Mouse (Mus musculus) left cerebral cortex, postnatal 36 days (tissue): ENCODE results near the gene Sardh. TPM values are rescaled to one million over a fixed set of nuclear protein-coding genes. Genes with fewer than 3 reads are reported as not detected.

Source experiments
- DNase-seq, 2 experiments: peaks; one replicate each; pipeline ENCODE4 v3.0.0; 2021 to 2022; ENCODE audit warnings: low spot score in 2 of 2, mixed read lengths in 1 of 2
- intact Hi-C: fragments of 180-260 bp; cut with DNase I; formaldehyde crosslinking; loops from one replicate; pipeline ENCODE4 v1.15.1; 2025
- total RNA-seq, 2 experiments: library from RNA; stranded (reverse); gene quantifications; 2 replicates each; pipeline ENCODE4 v1.2.3; 2021

Sardh gene
- total RNA-seq, 2 experiments from 2014 or later, result 7.4 to 10.8 TPM

DNA sequence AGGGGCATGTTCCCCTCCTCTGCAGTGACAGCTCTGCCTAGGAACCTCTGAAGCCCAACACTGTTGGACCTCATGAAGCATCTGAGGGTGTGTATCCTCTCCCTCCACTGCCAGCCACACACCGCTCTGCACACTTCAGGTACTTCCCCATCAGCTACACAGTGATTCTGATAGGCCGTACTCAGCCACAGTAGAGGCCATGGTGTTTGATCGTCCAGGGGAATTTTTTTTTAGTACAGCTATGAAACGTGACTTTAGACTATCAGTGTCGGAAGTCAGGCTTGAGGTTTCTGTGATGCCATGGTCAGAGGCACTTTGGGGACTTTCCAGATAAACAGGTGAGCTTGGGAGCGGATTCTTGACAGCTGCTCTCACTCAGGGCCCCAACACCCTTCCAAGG is 60.6 kb downstream of the Sardh start:
- intact Hi-C loops, result no loop called here
- no peak for DNase-seq

DNA sequence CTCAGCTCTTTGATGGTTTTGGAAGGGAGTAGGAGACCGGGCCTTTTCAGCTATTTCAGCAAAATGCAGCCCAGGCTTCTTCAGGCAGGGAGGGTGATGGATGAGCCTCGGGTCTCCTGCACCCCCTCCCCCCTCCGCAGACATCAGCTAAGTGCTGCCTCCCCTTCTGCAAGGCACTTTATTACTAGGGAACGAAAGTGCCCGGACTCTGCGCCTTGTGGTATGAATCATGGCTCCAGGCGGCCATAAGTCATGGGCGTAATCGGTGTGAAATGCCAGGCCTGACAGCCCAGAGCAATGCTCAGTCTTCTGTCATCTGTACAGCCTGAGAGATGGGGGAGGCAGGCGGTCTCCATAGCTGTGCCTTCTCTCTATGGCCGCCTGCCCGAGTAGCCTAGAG is 64.4 kb downstream of the Sardh start:
- no peak for DNase-seq
- intact Hi-C loops, result no loop called here

DNA sequence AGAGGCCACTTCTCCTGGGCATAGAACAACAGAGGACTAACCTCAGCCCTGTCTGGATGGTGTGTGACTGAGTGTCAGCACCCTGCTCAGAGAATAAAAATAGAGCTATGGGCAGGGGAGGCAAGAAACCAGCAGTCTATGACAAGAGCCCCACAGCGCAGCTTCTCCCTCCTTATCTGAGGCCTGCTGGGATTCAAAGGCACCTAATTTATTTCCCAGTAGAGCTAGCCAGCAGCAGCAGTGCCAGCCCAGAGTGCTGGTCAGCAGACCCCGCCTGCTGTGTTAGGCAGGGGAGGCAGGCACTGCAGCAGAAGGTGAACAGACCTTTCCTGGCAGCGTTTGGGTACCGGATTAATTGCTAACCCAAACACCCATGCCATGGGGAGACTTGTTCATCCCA is 66.2 kb downstream of the Sardh start:
- no peak for DNase-seq
- intact Hi-C loops, result no loop called here

DNA sequence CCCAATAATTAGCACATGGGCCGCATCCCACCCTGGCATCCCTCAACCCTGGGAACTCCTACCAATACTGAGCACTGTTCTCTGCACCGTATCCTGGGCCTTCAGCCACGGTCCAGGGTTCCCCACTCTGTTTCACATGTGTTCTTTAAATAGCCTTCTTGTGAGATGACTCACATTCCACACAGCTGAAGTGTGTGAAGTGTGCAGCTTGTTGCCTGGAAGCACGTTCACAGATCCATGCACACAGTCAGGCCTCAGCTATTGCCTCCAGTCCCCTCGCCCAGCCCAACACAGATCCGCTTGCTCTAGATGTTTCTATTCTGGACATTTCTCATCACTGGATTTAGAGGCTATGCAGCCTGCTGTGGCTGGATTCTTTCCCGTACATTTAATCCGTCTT is 69.0 kb downstream of the Sardh start:
- intact Hi-C loops, result no loop called here
- DNase-seq, result peak; percentile 42 to 50

DNA sequence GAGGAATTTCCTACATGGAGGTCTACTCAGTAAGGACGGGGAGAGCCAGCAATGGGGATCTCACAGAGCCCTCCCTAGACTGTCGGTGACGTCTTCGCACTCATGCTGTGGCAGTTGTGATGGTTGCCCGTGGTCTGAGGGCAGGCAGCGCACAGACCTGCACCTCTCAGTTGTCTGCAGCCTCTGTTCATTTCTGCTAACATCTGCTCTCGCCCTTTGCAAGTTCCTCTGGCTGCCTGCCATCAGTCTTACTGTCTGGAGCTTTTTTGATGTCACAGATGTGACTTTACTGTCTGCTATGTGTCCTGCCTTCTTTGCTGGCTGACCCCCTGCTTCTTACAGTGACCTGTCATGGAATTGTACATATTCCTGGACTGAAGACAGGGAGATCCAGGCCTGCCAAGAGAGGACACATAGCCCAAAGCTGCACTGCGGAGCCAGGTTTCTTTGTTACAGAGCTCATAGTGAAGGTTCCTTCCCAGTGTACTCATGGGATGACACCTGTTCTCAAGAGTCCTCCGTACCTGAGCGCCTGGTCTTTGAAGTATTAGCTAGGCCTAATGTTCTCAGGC is 72.4 kb downstream of the Sardh start:
- no peak for DNase-seq
- intact Hi-C loops, result no loop called here

DNA sequence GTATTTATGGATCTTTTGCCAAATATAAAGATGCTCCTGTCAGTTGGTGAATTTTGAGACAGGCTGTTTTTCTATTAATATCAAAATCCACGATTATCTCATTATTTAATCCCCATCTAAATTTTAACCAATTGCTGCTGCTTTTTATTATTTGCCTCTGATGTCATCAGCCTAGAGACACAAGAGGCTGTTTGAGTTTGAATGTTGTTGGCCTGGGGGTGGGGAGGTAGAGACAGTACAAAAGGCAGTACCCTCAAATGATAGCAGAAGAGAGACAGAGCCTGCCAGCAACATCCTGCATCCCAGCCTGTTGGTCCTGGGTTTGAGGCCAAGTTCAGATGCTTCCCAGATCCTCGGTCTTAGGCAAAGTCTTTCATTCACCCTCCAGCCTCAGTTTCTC is 73.9 kb downstream of the Sardh start:
- intact Hi-C loops, result no loop called here
- no peak for DNase-seq

DNA sequence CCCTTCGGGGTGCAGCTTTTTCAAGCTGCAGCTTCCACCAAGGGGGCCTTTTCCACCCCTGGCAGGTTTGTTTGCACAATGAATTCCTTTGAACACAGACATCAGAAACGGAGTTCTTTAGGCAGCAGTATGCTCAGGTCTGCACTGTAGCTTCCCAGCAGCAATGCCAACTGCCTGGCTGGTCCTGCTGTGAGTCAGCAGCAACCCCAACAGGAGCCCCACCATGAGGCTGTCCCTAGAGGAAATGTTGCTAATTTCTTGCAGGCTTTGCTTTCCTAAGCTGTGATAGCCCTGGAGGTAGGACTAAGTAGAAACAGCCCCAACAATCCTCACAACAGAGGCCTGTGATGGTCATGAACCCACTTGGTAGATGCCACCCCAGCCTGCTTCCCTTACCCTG is 81.1 kb downstream of the Sardh start:
- DNase-seq, result peak; percentile 39 to 51
- intact Hi-C loops, result no loop called here

DNA sequence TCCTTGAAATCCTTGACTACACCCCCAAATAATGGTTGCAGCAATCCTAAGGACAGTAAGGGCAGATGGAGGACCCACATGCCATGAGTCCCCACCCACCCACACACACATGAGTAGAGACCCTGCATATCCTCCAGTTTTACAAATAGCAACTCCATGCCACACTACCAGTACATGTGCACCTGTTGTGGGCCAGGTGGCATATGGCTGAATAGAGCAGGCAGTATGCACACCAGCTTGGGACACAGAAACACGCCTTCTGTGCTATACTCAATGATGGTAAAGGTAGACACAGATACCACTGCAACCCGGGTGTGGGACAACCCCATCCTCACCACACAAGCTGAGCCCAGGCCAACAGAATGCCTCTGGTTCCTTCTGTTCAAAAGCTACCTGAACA is 82.1 kb downstream of the Sardh start:
- intact Hi-C loops, result no loop called here
- DNase-seq, result peak in 1 of 2 experiments; percentile 32

DNA sequence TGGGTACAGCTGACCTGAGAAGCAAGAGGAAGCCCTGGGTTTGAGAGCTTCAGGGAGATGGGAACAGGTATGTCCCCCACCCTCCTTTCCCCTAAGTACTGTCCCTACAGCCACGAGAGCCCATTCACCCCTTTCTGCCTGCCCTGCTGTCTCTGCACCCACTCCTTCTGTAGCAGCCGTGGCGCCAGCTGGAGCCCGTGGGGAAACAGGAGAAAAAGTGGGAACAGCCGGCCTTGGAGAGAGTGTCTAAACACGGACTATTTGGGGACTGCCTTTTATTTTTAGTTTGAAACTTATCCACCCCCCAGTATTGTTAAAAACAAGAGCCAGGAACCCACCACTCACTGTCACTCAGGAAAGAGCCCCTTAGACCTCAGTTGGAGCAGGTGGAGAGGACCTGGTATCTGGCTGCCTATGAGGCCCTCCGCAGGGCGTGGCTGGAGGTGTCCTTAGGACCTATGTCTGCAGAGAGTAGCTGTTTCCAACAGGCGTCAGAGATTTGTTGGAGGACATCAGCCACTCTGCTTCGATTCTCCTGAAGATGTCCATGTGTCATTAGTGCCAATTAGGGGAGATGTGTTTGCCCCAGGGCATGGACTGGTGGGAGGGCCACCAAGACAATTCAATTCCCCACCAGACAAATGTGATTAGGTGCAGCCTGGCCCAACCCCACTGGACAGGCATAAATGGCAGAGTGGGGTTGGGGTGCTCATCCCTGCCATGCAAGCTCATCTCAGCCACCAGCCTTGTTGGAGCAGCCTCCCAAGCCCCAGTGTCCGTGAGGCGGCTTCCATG is 83.1 kb downstream of the Sardh start, which contains the start of gene Dbh:
Gene Dbh, plus strand, starts transcription at position 438 of the 795 bp plus-strand sequence.
- DNase-seq, result peak; percentile 76 to 81
- intact Hi-C loops, result loop anchor here (2.0 kb wide), 1 partner anchor 62 kb away; no protein-coding TSS in a partner anchor

DNA sequence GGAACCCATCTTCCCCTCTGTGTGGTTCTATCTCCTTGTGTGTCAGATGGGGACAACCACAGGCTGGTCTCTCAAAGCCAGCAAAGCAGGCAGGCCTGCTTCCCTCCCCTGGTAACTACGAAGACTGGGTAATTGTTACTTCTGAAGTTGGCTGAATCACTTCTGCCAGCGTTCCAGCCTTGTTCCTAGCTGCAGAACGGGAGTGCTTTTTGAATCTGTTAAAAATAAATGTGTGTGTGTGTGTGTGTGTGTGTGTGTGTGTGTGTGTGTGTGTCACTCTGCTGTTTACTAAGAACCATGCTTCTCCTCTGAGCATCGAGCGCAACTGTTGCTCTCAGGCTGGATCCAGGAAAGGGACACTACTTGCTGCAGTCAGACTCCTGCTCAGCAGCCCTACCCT is 84.3 kb downstream of the Sardh start:
- intact Hi-C loops, result loop anchor here (2.0 kb wide), 1 partner anchor 63 kb away; no protein-coding TSS in a partner anchor

DNA sequence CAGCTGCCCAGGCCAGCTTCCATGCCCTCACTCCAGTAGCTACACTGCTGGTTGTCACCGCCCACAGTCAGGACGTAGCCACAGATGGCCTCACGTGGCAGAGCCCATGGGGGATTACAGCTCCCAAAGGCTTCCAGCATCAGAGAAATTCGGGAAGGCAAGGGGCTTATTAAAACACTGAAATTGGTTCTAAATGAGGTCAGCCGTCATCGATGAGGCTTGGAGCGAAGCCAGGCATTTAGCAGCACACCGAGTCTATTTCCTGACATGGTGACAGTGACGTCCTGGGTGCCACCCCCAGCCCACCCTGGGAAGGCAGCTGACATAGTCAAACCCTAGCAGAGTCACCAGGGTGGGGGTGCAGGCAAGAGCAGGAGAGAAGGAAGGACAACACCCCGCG is 85.5 kb downstream of the Sardh start:
- DNase-seq, result no peak
- intact Hi-C loops, result no loop called here

More for the DNA sequence above, 84.3 kb downstream of the Sardh start:
- DNase-seq, result peak in 1 of 2 experiments; percentile 48

DNA sequence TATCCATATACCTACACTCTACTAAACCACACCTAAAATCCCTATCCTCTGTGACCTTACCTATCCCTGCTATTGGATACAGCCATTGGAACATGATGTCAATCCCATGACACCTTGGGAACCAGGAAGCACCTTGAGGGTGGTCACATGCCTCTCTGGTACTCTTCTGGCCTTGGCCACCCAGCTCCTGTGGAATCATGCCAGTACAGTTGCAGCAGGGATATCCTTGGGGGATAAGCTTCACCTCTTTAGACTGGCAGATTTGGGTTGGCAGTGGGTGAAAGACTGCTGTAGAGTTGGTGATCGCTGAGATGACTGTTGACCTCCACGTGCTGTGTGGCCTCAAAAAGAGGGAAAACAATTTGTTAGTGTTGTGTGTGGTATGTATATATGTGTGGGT is 86.6 kb downstream of the Sardh start:
- DNase-seq, result no peak
- intact Hi-C loops, result no loop called here

DNA sequence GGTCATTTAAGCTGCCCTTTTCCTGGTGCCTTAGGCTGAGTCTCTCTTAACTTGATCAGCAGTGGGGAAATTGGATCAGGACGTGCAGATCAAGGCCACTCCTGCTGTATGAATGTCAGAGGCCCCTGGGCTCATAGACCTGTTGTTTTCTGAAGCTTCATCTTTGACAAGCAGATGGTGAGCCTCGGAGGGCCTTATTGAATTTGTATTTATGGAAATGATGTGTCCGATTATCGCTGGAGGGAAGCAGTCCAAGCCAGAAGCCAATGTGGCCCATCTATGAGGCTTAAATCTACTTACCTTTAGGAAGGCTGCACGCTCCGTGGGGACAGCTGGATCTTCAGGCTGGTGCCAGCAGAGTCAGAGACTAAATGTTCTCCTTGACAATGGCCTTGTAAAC is 91.5 kb downstream of the Sardh start:
- intact Hi-C loops, result no loop called here
- DNase-seq, result no peak

DNA sequence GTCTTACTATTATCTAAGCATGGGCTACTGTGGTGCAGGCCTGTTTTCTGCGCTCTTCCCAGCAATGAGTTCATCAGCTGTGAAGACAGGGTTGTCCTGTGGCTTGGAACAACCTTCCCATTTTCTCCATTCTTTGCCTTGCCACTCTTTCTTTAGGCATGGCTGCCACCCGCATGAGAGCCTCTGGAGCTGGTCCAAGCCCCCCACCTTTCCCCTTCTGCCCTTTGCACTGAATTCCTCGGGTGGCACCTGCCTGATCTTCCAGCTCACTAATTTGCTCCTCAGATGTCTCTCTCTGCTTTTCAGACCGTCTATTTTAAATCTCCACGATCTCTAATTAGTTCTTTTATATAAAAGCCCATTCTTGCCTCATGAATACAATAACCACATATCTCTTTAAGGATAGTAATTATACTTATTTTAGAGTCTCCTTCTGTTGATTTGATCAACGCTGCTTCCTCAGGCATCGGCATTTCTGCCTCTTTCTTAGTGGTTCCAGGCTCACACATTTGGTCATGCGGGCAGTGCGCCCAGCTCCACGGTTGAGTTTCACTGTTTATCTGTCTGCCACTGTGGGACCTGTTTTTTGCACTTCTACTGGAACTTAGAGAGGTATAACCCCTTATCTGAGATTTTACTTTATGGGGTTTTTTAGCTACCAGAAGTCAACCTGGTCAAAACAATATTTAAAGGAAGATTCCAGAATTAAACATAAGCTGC is 93.5 kb downstream of the Sardh start:
- DNase-seq, result no peak
- intact Hi-C loops, result no loop called here

DNA sequence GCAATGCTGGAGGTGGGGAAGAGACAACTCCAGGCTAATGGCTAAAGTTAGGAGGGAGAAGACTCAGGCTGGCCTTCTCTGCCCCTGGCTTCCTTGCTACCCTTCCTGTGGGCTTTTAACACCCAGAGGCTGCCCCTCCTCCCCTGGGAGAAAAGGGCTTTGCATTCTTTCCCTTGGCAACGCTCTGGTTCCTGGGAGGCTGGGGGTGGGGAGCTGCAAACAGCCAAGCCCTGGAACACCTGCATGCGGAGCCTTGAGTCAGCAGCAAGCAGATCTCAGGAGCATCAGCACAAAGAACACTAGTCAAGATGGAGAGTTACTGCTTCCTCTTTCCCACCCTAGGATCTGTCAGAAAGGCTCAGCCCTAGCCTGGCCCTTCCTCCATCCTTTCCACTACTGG is 98.7 kb downstream of the Sardh start:
- DNase-seq, result no peak
- intact Hi-C loops, result loop anchor here (10.0 kb wide), 1 partner anchor 65 kb away; no protein-coding TSS in a partner anchor

DNA sequence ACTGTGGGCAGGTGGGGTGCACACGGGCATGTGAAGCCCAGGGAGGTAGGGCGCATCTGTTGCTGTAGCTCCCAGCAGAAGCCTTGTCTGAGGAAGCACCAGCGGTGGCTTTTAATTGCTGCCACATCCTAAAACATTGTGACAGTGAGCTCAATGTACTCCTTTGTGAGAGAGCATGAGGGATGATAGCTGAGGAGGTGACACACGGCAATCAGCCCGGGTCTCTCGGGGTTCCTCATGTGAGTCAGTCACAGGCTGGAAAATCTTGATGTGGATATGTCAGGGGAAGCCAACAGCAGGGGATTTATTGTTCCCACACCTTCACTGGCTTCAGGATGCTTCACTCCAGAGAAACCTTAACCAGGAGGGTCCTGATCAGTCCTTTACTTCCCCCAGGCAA is 101.3 kb downstream of the Sardh start:
- intact Hi-C loops, result loop anchor here (10.0 kb wide), 1 partner anchor 68 kb away; no protein-coding TSS in a partner anchor
- DNase-seq, result no peak

DNA sequence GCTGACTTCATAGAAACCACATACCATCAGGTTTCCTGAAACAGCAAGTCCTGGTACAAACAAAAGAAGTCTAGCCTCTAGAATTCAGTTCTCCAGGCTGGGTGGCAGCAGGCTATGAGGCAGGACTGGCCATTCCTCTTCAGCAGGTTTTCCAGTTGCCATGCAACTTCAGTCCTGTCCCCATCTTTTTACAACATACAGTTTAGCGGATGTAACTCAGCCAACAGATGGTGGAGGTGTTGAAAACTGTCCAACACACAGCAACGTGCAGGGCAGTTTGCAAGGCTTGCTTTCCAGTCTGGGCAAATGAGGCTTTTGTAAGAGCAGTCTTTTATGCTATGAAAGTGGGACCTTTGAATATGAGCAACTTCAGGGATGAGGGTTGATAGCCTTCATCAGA is 103.2 kb downstream of the Sardh start:
- DNase-seq, result peak in 1 of 2 experiments; percentile 60
- intact Hi-C loops, result loop anchor here (10.0 kb wide), 1 partner anchor 70 kb away; no protein-coding TSS in a partner anchor

DNA sequence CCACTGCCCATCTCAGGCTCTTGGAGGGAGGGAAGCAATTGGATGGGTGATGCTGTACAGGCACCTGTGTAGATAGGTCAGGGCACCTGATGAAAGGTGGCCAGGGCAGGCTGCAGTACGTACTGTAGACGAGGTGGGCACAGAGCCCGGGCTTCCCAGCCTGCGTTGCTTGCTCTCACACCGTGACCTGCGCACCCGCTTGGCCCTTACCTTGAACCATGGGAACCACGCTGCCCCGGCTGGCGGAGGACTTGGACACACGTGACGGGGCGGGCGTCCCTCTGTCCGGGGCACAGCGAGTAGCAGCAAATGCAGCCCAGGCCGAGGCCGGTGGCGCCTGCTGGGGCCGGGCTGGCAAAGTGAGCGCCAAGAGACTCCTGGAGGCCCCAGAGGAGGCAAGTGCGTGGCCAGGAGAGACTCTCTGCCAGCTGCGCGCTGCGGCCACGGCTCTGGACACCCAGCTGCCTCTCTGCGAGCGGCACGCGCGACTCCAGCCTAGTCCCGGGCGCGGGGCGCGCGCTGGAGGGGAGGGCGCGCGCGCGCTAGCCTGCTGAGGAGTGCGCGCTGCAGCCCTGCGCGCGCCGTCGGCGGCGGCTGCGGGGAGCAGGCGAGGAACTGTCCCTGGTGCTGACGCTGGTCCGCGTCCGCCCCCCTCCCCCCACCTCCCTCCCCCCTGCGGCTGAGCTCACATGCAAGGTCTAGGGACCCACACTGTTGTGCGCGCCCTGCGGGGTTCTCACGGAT is 106.0 kb downstream of the Sardh start, which contains the start of gene Fam163b:
Gene Fam163b, minus strand, starts transcription at position 542 of the 744 bp plus-strand sequence.
- intact Hi-C loops, result loop anchor here (10.0 kb wide), 1 partner anchor 73 kb away; no protein-coding TSS in a partner anchor
- DNase-seq, result peak; percentile 55 to 79
